Mouse (Mus musculus) right cerebral cortex, adult 2 months (tissue): ENCODE results near the gene Ap1s2.

ENCODE experiments used
- DNase-seq, 2 experiments: peaks; one replicate each; pipeline ENCODE4 v3.0.0; 2021 to 2022; ENCODE audit warnings: low spot score in 2 of 2

Gene Ap1s2

GRCm38 (mm10) chrX:163981092-163981491 is 72.3 kb downstream of the Ap1s2 start:
- no peak for DNase-seq

GRCm38 (mm10) chrX:163981500-163981899 is 72.7 kb downstream of the Ap1s2 start:
- DNase-seq: no peak

- no peak for DNase-seq
These were observed 73.3 kb downstream of the Ap1s2 start for GRCm38 (mm10) chrX:163982129-163982528.
